Mouse (Mus musculus): ENCODE results near the gene Bbs4. TPM values are rescaled to one million over a fixed set of nuclear protein-coding genes. Genes with fewer than 3 reads are reported as not detected.

The Bbs4 gene
- total RNA-seq, 2 experiments from 2014 or later, result 2.2 to 2.3 TPM

Other genes with a start within 250 kb of the Bbs4 start
- gene Adpgk, start 62.0 kb downstream of the Bbs4 start, total RNA-seq (2021), result 1 to 10 TPM; 7.5 to 8.3 TPM
- gene Arih1, start 133.1 kb upstream of the Bbs4 start, total RNA-seq (2021), result 10 to 100 TPM; 72.9 to 84.7 TPM
- gene Hexa, start 186.0 kb upstream of the Bbs4 start, total RNA-seq (2021), result 10 to 100 TPM; 36.8 TPM
- under 1 TPM; 0.52 to 0.64 TPM for gene Tmem202, start 186.3 kb upstream of the Bbs4 start, total RNA-seq (2021)
- not detected for gene Celf6, start 224.4 kb upstream of the Bbs4 start, total RNA-seq (2021)